Mouse (Mus musculus) thymus, postnatal 36 days (tissue): ENCODE data around the gene Plekha8.

Experiments
- DNase-seq, 2 experiments: peaks; one replicate each; pipeline ENCODE4 v3.0.0; 2022; ENCODE audit warnings: mixed read lengths in 2 of 2

Gene Plekha8

DNA sequence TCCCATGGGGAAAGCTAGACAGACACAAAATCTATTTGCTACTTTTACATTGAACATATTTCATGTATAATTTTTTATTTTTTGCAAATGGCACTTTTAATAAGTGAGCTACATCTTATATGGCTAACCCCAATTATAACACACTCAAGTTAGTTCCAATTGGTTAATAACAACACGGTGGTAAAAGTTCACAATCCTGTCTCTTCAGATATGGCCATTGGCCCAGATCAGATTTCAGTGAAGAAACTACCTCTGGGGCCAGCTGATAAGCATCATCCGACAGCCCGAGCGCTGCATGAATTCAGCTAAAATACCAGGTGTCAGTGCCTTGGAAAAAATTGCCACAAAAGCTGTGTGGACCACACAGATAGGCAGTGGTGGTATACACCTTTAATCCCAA is 7.2 kb upstream of the Plekha8 start:
- DNase-seq: no peak

DNA sequence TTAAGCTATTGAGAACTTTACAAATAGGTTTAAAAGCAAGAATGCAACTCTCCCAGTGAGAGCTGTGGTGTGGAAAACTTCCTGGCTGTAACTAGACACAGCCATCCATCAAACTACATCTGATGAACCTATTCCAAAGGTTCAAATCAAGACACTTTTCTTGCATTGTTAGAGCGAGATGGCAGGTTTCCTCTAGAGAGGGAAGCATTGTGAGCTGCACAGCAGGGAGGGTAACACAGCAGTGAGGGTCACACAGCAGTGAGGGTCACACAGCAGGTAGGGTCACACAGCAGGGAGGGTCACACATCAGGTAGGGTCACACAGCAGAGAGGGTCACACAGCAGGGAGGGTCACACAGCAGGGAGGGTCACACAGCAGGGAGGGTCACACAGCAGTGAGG is 6.7 kb upstream of the Plekha8 start:
- no peak for DNase-seq

DNA sequence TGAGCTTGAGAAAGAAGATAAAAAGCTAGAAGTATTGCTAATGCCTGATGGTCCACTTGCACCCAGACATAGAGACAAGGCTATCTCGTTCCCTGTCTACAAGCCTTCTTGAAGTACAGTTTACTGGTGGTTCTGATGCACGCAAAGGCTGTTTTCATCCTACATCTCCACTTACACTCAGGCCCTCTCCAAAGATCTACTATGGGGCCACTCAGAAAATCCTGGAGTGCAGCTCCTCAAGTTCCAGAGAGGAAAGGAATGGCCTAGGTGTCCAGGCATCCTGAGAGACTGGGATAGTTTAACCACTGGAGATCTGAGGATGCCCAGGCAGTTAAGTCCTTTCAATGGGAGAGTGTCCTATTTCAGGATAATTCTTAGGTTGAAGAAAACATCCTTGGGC is 4.2 kb upstream of the Plekha8 start:
- no peak for DNase-seq

GRCm38 (mm10) chr6:54591778-54592177 is 3.1 kb upstream of the Plekha8 start:
- no peak for DNase-seq

- peak; percentile 71 to 80 for DNase-seq
Observed at GRCm38 (mm10) chr6:54592938-54593535, 1.9 kb upstream of the Plekha8 start.

DNA sequence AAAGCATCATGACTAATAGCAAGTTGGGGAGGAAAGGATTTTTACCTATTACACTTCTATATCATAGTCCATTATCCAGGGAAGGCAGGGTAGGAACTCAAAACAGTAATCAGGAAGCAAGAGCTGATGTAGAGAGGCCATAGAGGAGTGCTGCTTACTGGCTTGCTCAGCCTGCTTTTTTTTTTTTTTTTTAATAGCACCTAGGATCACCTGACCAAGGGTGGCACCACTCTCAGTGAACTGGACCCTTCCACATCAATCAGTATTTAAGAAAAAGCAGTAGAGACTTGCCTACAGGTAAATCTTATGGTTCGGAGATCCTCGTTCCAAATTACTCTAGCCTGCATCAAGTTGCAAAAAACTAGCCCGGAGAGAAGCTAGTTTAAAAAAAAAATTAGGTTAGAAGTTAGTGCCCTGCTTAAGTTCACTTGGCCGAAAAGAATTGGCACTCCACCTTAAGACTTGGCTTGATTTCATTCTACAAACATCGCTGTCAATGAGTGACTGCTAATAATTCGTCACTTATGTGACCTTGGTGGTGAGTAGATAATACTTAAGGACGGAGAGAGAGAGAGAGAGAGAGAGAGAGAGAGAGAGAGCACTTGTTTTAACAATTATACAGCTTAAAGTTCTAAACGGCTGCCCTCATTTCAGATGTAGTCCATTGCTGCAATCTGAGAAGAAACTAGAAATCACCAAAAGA is 994 bp upstream of the Plekha8 start:
- DNase-seq: no peak

DNA sequence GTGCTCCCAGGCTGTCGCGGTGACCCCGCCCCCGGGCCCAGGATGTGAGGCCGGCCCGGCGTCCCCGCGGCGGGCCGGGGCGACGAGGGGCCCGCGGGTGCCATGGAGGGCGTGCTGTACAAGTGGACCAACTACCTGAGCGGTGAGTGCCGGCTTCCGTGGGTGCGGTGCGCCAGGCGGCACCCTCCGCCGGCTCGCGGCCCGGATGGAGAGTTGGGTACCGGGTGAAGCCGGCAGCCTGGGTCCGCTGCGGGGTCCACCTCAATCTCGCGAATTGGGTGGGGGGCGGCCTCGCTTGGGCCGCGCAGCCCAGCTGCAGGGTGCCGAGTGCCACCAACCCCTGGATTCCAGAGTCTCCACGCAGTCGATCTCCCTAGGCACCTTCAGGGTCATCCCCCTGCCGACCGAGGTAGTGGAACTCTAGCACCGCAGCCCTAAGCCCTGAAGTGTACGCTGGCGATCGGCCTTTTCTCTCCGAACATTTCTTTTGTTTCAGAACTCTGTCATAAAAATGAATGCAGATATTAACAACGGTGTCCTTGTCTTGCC is 493 bp downstream of the Plekha8 start:
- DNase-seq: no peak

DNA sequence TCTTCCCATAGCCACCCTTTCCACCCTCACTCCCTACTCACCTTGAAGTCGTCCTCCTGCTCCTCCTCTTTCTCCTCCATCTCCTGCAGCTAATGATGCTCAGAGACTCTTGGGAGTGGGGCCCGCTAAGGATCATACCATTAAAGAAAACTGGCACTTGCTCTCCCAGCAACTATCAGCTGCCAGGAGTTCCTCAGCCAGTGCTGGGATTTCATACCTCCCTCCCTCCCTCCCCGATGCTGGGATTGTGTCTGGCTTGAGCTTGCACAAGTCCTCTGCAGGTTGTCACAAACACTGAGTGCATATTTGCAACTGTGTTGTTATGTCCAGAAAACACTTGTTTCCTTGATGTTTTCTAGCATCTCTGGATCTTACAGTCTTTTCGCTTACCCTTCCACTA is 2.3 kb downstream of the Plekha8 start, which contains the start of gene Fkbp14:
Fkbp14 (minus strand) TSS at position 101 of the 400 bp plus-strand sequence.
- DNase-seq: no peak

- no peak for DNase-seq
Observed at GRCm38 (mm10) chr6:54597711-54598110, 2.8 kb downstream of the Plekha8 start.

- DNase-seq: no peak
Observed at GRCm38 (mm10) chr6:54600681-54601347, 5.9 kb downstream of the Plekha8 start.

- DNase-seq: no peak
Observed at GRCm38 (mm10) chr6:54602891-54603290, 8.0 kb downstream of the Plekha8 start.

DNA sequence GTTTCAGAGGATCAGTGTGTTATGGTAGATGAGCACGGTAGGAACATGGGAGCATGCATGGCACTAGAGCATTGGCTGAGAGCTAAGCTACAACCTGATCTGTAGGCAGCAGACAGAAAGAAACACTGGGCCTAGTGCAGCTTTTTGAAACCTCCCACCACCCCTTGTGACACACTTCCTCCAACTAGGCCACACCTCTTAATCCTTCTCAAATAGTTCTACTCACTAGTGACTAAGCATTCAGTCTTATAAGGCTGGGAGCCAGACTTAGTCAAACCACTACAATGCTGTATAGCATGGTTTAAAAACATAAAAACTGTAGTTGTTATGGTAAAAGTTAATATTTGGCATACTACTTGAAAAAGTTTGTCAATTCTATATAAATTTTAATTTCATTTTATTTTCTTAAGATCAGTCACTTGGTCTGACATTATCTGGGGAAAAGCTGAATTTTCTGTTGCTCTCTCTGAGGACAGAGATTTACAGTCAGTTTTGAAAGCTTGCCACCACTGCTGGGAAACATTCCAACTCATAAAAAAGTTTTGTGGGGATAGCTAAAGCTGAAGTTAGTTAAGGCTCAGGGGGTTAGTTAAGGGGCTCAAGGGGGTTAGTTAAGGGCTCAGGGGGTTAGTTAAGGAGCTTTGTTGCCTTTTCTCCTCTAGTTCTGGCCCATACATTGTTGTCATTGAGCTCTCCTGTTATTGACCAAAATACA is 9.2 kb downstream of the Plekha8 start:
- no peak for DNase-seq

- DNase-seq: no peak
Observed at GRCm38 (mm10) chr6:54606241-54606640, 11.3 kb downstream of the Plekha8 start.

DNA sequence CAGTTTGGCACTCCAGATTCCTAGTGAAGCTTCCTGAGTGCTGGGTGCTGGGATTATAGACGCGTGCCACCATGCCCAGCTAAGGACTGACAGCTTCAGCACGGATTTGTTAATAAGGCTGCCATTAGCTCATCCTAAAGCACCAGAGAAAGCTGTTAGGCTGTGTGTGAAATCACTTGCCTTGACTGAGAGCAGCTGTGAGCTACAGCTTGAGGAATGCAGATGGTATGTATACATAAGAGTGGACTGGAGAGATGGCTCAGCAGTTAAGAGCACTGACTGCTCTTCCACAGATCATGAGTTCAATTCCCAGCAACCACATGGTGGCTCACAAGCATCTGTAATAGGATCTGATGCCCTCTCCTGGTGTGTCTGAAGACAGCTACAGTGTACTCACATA is 22.5 kb downstream of the Plekha8 start:
- no peak for DNase-seq

DNA sequence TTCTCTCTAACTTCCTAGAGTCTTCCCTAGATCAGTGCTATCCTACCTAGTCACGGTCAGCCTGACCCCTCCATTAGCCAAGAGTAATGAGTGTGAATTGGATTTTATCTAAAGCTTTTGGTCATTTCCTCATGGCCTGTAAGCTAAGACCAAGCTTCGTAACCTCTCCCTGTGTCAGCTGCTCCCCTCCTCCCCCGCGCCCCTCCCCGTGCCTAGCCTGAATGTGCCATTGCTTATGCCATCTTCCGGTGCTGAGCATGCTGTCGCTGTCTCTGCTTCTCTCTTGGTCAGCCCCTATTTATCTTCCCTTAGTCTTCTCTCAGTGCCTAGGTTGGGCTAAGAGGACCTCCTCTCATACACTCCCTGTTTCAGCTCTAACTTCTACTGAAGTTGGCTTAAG is 24.6 kb downstream of the Plekha8 start:
- no peak for DNase-seq

DNA sequence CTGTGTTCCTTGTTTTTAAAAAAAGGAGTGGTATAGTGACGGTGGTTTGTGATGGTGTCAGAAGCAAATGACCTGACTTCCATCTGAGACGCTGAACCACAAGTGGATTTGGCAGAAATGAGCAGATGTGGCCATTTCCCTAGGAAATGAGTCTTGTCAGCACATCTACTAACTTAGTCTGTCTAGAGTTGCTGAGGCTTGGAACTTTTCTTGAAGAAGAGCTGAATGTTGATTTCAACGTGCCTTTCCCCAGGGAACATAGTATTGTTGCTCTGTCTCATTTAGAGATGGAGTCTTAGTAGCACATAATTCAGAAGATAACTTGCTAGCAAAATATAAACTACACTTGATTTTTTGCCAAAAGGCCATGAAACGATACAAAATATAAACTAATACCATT is 25.4 kb downstream of the Plekha8 start:
- DNase-seq: no peak

- DNase-seq: no peak
Observed at GRCm38 (mm10) chr6:54628381-54628780, 33.5 kb downstream of the Plekha8 start.

GRCm38 (mm10) chr6:54629734-54630133 is 34.8 kb downstream of the Plekha8 start:
- peak; percentile 14 to 21 for DNase-seq

DNA sequence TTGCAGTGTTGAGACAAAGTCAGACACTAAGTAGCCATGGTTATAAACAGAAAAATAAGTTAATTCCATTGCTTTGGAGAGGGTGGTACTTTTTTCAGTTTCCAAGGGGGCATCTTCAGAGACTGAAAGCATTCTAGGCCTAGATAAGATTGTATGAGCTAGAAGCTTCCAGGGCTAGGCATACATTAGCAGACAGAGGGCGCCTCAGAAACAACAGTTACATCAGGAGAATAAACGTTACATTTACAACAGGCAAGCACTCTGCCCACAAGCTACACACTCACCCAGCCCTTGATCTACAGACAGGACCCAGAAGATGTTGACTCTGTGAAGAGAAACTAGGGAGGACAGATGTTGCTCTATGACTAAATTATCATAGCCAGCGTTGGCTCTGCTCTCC is 36.6 kb downstream of the Plekha8 start:
- peak; percentile 8 to 25 for DNase-seq

- DNase-seq: no peak
Observed at GRCm38 (mm10) chr6:54639877-54640276, 45.0 kb downstream of the Plekha8 start.

GRCm38 (mm10) chr6:54641953-54642352 is 47.0 kb downstream of the Plekha8 start:
- no peak for DNase-seq

DNA sequence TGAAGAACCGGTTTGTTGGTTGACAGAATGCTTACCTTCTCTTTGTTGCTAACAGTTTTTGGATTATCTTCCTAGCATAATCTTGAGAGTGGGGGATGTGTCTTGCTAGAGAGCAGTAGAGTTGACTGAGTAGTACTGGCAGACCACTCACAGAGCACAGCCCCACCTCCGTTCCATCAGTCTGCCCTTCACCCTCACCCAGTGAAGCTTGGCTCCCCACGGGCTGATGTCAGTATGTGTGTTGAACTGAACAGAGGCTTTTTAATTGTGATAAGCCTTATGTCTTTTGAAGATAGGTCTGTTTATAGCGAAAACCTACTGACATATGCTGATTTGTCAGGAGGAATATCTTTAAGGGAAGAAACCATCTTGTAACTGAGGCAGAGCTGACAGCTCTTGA is 48.3 kb downstream of the Plekha8 start:
- no peak for DNase-seq

- no peak for DNase-seq
Observed at GRCm38 (mm10) chr6:54655471-54656095, 60.7 kb downstream of the Plekha8 start.
